Mouse (Mus musculus): ENCODE results near the gene Triobp. TPM values are rescaled to one million over a fixed set of nuclear protein-coding genes. Genes with fewer than 3 reads are reported as not detected.

Triobp gene
- polyA plus RNA-seq, 1 experiment from 2014 or later, result 46.4 TPM

DNA sequence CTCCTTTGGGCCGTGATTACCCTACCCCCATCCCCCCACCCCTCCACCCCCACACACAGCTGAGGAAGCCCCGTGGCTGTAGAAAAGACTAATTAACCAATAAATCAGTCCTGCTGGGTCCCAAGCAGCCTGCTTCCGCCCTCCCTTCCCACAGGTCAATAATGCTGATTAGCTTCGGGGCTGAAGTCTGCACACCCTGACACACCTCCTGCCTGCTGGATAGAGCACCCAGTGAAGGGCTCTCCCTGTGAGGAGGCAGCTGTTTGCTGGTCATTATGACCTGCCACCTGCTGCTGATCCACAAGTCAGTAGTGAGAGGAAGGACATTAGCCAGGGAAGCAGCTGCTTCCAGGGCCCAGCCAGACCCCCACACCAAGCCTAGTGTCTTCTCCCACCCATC, 97.3 kb downstream of the Triobp start:
- ATAC-seq (ENCODE audit: insufficient read depth, low FRiP score, low TSS enrichment) (peak; percentile 88), DNase-seq (ENCODE audit: low spot score) (peak; percentile 56)
- Histone ChIP-seq H3K36me3 (ENCODE audit: control insufficient read depth, insufficient read depth, low read length) (no peaks in the 10 kb centered on the region), H3K9ac (ENCODE audit: low read length) (no peak overlapping the region), H3K4me2 (ENCODE audit: low read depth) (no peak overlapping the region), H3K4me3 (ENCODE audit: low read depth, low read length) (no peak overlapping the region), H3K9me3 (ENCODE audit: control insufficient read depth, low read length) (no peaks in the 10 kb centered on the region), H3K27ac (ENCODE audit: low read depth, low read length) (no peak overlapping the region), H3K4me1 (ENCODE audit: control insufficient read depth, insufficient read depth, low read length) (peaks cover 13% of the 10 kb centered on the region), H3K27me3 (ENCODE audit: control insufficient read depth, insufficient read depth, low read length) (peaks cover 33% of the 10 kb centered on the region)
- 0% methylated on average over 4 of the region's 4 CpGs for WGBS

- no peak overlapping the region for H3K9ac ChIP-seq (ENCODE audit: low read length)
- ATAC-seq (ENCODE audit: insufficient read depth, low FRiP score, low TSS enrichment) (no peak), DNase-seq (ENCODE audit: low spot score) (no peak)
- no peak overlapping the region for H3K4me3 ChIP-seq (ENCODE audit: low read depth, low read length)
- H3K27ac ChIP-seq (ENCODE audit: low read depth, low read length), result no peak overlapping the region
- H3K27me3 ChIP-seq (ENCODE audit: control insufficient read depth, insufficient read depth, low read length), result peaks cover 7% of the 10 kb centered on the region
- no peak overlapping the region for H3K4me2 ChIP-seq (ENCODE audit: low read depth)
- peaks cover 11% of the 10 kb centered on the region; the same call in 1 of the 2 replicates for H3K4me1 ChIP-seq (ENCODE audit: control insufficient read depth, insufficient read depth, low read length)
- no peaks in the 10 kb centered on the region; the same call in 1 of the 2 replicates for H3K36me3 ChIP-seq (ENCODE audit: control insufficient read depth, insufficient read depth, low read length)
- no peaks in the 10 kb centered on the region for H3K9me3 ChIP-seq (ENCODE audit: control insufficient read depth, low read length)
- WGBS, result 60% methylated on average over 4 of the region's 4 CpGs
Measured at GRCm38 (mm10) chr15:79048186-79048585, 100.7 kb downstream of the Triobp start.

DNA sequence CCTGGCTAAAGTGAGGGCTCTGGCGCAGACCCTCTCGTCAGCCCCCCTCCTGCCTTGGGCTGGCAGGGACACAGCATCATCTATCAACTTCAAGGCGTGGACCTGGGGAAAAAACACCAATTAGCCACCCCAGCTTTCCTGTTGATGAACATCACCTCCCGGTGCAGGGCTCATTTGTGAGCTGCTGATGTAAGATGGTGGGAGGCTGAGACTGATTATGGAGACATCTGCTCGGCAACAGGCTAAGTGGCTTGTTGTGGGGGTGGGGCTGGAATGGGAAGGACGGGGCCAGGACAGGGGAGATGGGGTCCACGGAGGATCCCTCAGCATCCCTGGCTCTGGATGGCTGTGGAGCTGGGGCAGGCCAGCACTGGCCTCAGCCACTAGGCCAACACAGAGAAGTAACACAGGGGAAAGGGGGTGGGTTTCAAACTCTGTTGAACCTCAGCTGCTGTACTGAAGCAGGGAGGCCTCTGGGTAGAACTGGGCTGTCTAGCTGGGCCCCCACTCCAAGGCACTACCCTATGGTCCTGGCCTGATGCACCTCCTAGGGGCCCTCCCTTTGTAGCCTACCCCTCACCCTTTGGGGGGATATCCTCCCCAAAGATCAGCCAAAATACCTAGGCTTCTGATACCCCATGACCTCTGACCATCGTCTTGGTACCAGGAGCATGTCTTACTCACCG, 102.8 kb downstream of the Triobp start:
- Histone ChIP-seq H3K4me3 (ENCODE audit: low read depth, low read length) (no peak overlapping the region), H3K27me3 (ENCODE audit: control insufficient read depth, insufficient read depth, low read length) (no peaks in the 10 kb centered on the region), H3K9me3 (ENCODE audit: control insufficient read depth, low read length) (no peaks in the 10 kb centered on the region), H3K4me2 (ENCODE audit: low read depth) (no peak overlapping the region), H3K27ac (ENCODE audit: low read depth, low read length) (no peak overlapping the region), H3K36me3 (ENCODE audit: control insufficient read depth, insufficient read depth, low read length) (peaks cover 13% of the 10 kb centered on the region), H3K9ac (ENCODE audit: low read length) (no peak overlapping the region; the same call in 1 of the 2 replicates), H3K4me1 (ENCODE audit: control insufficient read depth, insufficient read depth, low read length) (peaks cover 3% of the 10 kb centered on the region; the same call in 1 of the 2 replicates)
- WGBS, result 56% methylated on average over 9 of the region's 9 CpGs
- ATAC-seq (ENCODE audit: insufficient read depth, low FRiP score, low TSS enrichment) (0 out of 2 replicates have a peak, but pooled peaks have one; percentile 48), DNase-seq (ENCODE audit: low spot score) (no peak)

GRCm38 (mm10) chr15:79050964-79051363, 103.4 kb downstream of the Triobp start:
- Histone ChIP-seq H3K36me3 (ENCODE audit: control insufficient read depth, insufficient read depth, low read length) (peaks cover 16% of the 10 kb centered on the region), H3K9ac (ENCODE audit: low read length) (no peak overlapping the region), H3K9me3 (ENCODE audit: control insufficient read depth, low read length) (no peaks in the 10 kb centered on the region), H3K27me3 (ENCODE audit: control insufficient read depth, insufficient read depth, low read length) (no peaks in the 10 kb centered on the region), H3K4me2 (ENCODE audit: low read depth) (no peak overlapping the region), H3K4me3 (ENCODE audit: low read depth, low read length) (no peak overlapping the region), H3K27ac (ENCODE audit: low read depth, low read length) (no peak overlapping the region), H3K4me1 (ENCODE audit: control insufficient read depth, insufficient read depth, low read length) (peaks cover 3% of the 10 kb centered on the region; the same call in 1 of the 2 replicates)
- ATAC-seq (ENCODE audit: insufficient read depth, low FRiP score, low TSS enrichment), result no peak
- WGBS, result 84% methylated on average over 2 of the region's 2 CpGs
- DNase-seq (ENCODE audit: low spot score), result no peak

- Histone ChIP-seq H3K27ac (ENCODE audit: low read depth, low read length) (no peak overlapping the region), H3K9me3 (ENCODE audit: control insufficient read depth, low read length) (no peaks in the 10 kb centered on the region), H3K4me2 (ENCODE audit: low read depth) (no peak overlapping the region), H3K4me1 (ENCODE audit: control insufficient read depth, insufficient read depth, low read length) (peaks cover 3% of the 10 kb centered on the region; the same call in 1 of the 2 replicates), H3K9ac (ENCODE audit: low read length) (no peak overlapping the region), H3K4me3 (ENCODE audit: low read depth, low read length) (no peak overlapping the region), H3K36me3 (ENCODE audit: control insufficient read depth, insufficient read depth, low read length) (peaks cover 16% of the 10 kb centered on the region), H3K27me3 (ENCODE audit: control insufficient read depth, insufficient read depth, low read length) (no peaks in the 10 kb centered on the region)
- DNase-seq (ENCODE audit: low spot score), result no peak
- whole genome bisulfite sequencing, result 77% methylated on average over 13 of the region's 13 CpGs
- ATAC-seq (ENCODE audit: insufficient read depth, low FRiP score, low TSS enrichment), result no peak
Measured at GRCm38 (mm10) chr15:79051461-79052360, 104.2 kb downstream of the Triobp start.

DNA sequence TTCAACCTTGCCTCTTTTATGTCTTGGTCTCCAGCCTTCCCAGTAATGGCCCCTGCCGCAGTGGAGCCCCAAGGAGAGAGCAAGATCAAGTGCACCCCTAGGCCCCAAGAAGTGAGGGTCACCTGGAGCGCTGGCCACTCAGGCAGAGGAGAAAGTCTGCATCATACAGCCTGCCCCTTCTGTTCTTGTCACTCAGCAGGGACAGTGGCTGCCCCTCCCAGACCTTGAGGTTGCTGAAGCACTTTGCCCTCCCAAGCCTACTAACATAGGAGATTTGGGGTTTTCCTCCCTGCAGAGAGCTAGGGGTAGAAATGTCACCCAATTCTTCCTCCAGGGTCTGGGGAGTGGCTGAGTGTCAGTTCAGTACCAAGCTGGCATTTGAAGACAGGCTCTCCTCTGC, 104.8 kb downstream of the Triobp start:
- H3K9ac ChIP-seq (ENCODE audit: low read length), result no peak overlapping the region
- H3K36me3 ChIP-seq (ENCODE audit: control insufficient read depth, insufficient read depth, low read length), result peaks cover 16% of the 10 kb centered on the region
- no peak for ATAC-seq (ENCODE audit: insufficient read depth, low FRiP score, low TSS enrichment)
- H3K9me3 ChIP-seq (ENCODE audit: control insufficient read depth, low read length), result no peaks in the 10 kb centered on the region
- no peak for DNase-seq (ENCODE audit: low spot score)
- H3K4me1 ChIP-seq (ENCODE audit: control insufficient read depth, insufficient read depth, low read length), result peaks cover 3% of the 10 kb centered on the region; the same call in 1 of the 2 replicates
- no peak overlapping the region for H3K4me2 ChIP-seq (ENCODE audit: low read depth)
- 77% methylated on average over 2 of the region's 2 CpGs for WGBS
- H3K27me3 ChIP-seq (ENCODE audit: control insufficient read depth, insufficient read depth, low read length), result no peaks in the 10 kb centered on the region
- no peak overlapping the region for H3K27ac ChIP-seq (ENCODE audit: low read depth, low read length)
- H3K4me3 ChIP-seq (ENCODE audit: low read depth, low read length), result no peak overlapping the region

Small RNAs within 50 kb of the gene (microRNA-seq; reads per million reads assigned to microRNA genes)
- not detected for gene Mir6956

Other genes with a start within 250 kb of the Triobp start
- 0.15 and 0.73 TPM in 2 replicates for gene Elfn2, start 229.0 kb upstream of the Triobp start, polyA plus RNA-seq (2014; fragmentation: Nextera tagmentation; extraction: Ambion mirVana)
- gene Mfng, start 174.2 kb upstream of the Triobp start, polyA plus RNA-seq (2014; fragmentation: Nextera tagmentation; extraction: Ambion mirVana), result 34.1 and 34.9 TPM in 2 replicates
- 3.3 and 3.7 TPM in 2 replicates for gene Card10, start 144.7 kb upstream of the Triobp start, polyA plus RNA-seq (2014; fragmentation: Nextera tagmentation; extraction: Ambion mirVana)
- gene Cdc42ep1, start 105.1 kb upstream of the Triobp start, polyA plus RNA-seq (2014; fragmentation: Nextera tagmentation; extraction: Ambion mirVana), result 14.0 and 15.1 TPM in 2 replicates
- not detected in 2 replicates for gene Lgals2, start 92.2 kb upstream of the Triobp start, polyA plus RNA-seq (2014; fragmentation: Nextera tagmentation; extraction: Ambion mirVana)
- 36.4 and 37.0 TPM in 2 replicates for gene Gga1, start 70.5 kb upstream of the Triobp start, polyA plus RNA-seq (2014; fragmentation: Nextera tagmentation; extraction: Ambion mirVana)
- gene Gm49510, start 48.1 kb upstream of the Triobp start, polyA plus RNA-seq (2014; fragmentation: Nextera tagmentation; extraction: Ambion mirVana), result 0.27 TPM in 1 of 2 replicates, not detected in the other
- 14.4 and 15.3 TPM in 2 replicates for gene Sh3bp1, start 48.0 kb upstream of the Triobp start, polyA plus RNA-seq (2014; fragmentation: Nextera tagmentation; extraction: Ambion mirVana)
- 34.9 and 36.0 TPM in 2 replicates for gene Pdxp, start 33.8 kb upstream of the Triobp start, polyA plus RNA-seq (2014; fragmentation: Nextera tagmentation; extraction: Ambion mirVana)
- 263 and 311 TPM in 2 replicates for gene Lgals1, start 21.0 kb upstream of the Triobp start, polyA plus RNA-seq (2014; fragmentation: Nextera tagmentation; extraction: Ambion mirVana)
- gene Nol12, start 12.8 kb upstream of the Triobp start, polyA plus RNA-seq (2014; fragmentation: Nextera tagmentation; extraction: Ambion mirVana), result 55.9 and 58.8 TPM in 2 replicates
- gene H1f0, start 80.7 kb downstream of the Triobp start, polyA plus RNA-seq (2014; fragmentation: Nextera tagmentation; extraction: Ambion mirVana), result 289 and 340 TPM in 2 replicates
- not detected in 2 replicates for gene Galr3, start 94.2 kb downstream of the Triobp start, polyA plus RNA-seq (2014; fragmentation: Nextera tagmentation; extraction: Ambion mirVana)
- 59.5 and 65.6 TPM in 2 replicates for gene Ankrd54, start 115.2 kb downstream of the Triobp start, polyA plus RNA-seq (2014; fragmentation: Nextera tagmentation; extraction: Ambion mirVana)
- gene Eif3l, start 127.5 kb downstream of the Triobp start, polyA plus RNA-seq (2014; fragmentation: Nextera tagmentation; extraction: Ambion mirVana), result 250 and 259 TPM in 2 replicates
- gene Micall1, start 161.2 kb downstream of the Triobp start, polyA plus RNA-seq (2014; fragmentation: Nextera tagmentation; extraction: Ambion mirVana), result 6.8 and 7.9 TPM in 2 replicates
- gene Polr2f, start 193.3 kb downstream of the Triobp start, polyA plus RNA-seq (2014; fragmentation: Nextera tagmentation; extraction: Ambion mirVana), result 301 and 311 TPM in 2 replicates
- 8.8 and 9.4 TPM in 2 replicates for gene 1700088E04Rik, start 193.5 kb downstream of the Triobp start, polyA plus RNA-seq (2014; fragmentation: Nextera tagmentation; extraction: Ambion mirVana)
- 25.3 and 32.9 TPM in 2 replicates for gene Sox10, start 217.5 kb downstream of the Triobp start, polyA plus RNA-seq (2014; fragmentation: Nextera tagmentation; extraction: Ambion mirVana)

Data from neural tube, embryonic 11.5 days (tissue).